Mouse (Mus musculus) liver, embryonic 11.5 days (tissue): ENCODE data around the gene Efna5. TPM values are rescaled to one million over a fixed set of nuclear protein-coding genes. Genes with fewer than 3 reads are reported as not detected.

Experiments used
- ATAC-seq: fragments of 200-750 bp; cut with Nextera tagmentation; replicated peaks from 2 replicates; pipeline ENCODE4 v1.8.0; 2017; ENCODE audit warnings: moderate number of reproducible peaks, mild to moderate bottlenecking, moderate TSS enrichment, moderate library complexity; ENCODE audit not compliant: low FRiP score
- DNase-seq: peaks from one replicate; pipeline ENCODE4 v3.0.0-alpha.2; 2017; ENCODE audit warnings: low spot score
- H3K27ac ChIP-seq: fragments of 300-500 bp; sonication (generic); 2 replicates; pipeline ENCODE4 v1.5.1; 2014; ENCODE audit warnings: mild to moderate bottlenecking, low read depth, low read length, control low read depth
- H3K27me3 ChIP-seq: fragments of 300-500 bp; sonication (generic); replicated peaks from 2 replicates; pipeline ENCODE4 v1.6.1; 2014; ENCODE audit warnings: low read length, mixed read lengths; ENCODE audit not compliant: control insufficient read depth, insufficient read depth
- H3K36me3 ChIP-seq: fragments of 300-500 bp; sonication (generic); 2 replicates; pipeline ENCODE4 v1.6.1; 2014; ENCODE audit warnings: mild to moderate bottlenecking, low read length, moderate library complexity, mixed read lengths; ENCODE audit not compliant: control insufficient read depth, insufficient read depth
- H3K4me1 ChIP-seq: fragments of 300-500 bp; sonication (generic); replicated peaks from 2 replicates; pipeline ENCODE4 v1.6.1; 2014; ENCODE audit warnings: low read length, mixed read lengths; ENCODE audit not compliant: control insufficient read depth, insufficient read depth
- H3K4me2 ChIP-seq: fragments of 300-500 bp; sonication (generic); 2 replicates; pipeline ENCODE4 v1.6.1; 2014; ENCODE audit warnings: mild to moderate bottlenecking, control low read depth, moderate library complexity
- H3K4me3 ChIP-seq: fragments of 300-500 bp; sonication (generic); 2 replicates; pipeline ENCODE4 v1.5.1; 2014; ENCODE audit warnings: low read depth, low read length, control low read depth
- H3K9ac ChIP-seq: fragments of 300-500 bp; sonication (generic); 2 replicates; pipeline ENCODE4 v1.6.1; 2014; ENCODE audit warnings: low read depth, low read length, control low read depth
- H3K9me3 ChIP-seq: fragments of 300-500 bp; sonication (generic); 2 replicates; pipeline ENCODE4 v1.6.1; 2016; ENCODE audit warnings: low read length, inconsistent platforms, mixed read lengths; ENCODE audit not compliant: control insufficient read depth
- WGBS: fragments of 180-500 bp; shearing (Covaris S2); extraction: QIAGEN DNeasy Blood & Tissue Kit; methylation state at CpG from one replicate; pipeline ENCODE4 v1.1.7; 2014; 5-methylcytosine and 5-hydroxymethylcytosine counted together
- polyA plus RNA-seq: library from polyadenylated mRNA; unstranded; fragments of >200 nt; fragmentation: Nextera tagmentation; extraction: Ambion mirVana; gene quantifications from 2 replicates; pipeline ENCODE4 v1.2.1, GENCODE M21; 2014

The Efna5 gene
- polyA plus RNA-seq, 1 experiment from 2014 or later, result 11.8 TPM

GRCm38 (mm10) chr17:62676832-62677231 lies 204.3 kb downstream of the Efna5 start:
- DNase-seq (no peak), ATAC-seq (no peak)
- no peaks in the 10 kb centered on the region for H3K9me3 ChIP-seq
- no peaks in the 10 kb centered on the region for H3K4me1 ChIP-seq
- no peak overlapping the region for H3K4me3 ChIP-seq
- no peak overlapping the region for H3K9ac ChIP-seq
- H3K27ac ChIP-seq, result no peak overlapping the region
- H3K4me2 ChIP-seq, result no peak overlapping the region
- WGBS, result 75% methylated on average over 6 of the region's 6 CpGs
- H3K36me3 ChIP-seq, result no peaks in the 10 kb centered on the region
- no peaks in the 10 kb centered on the region for H3K27me3 ChIP-seq

DNA sequence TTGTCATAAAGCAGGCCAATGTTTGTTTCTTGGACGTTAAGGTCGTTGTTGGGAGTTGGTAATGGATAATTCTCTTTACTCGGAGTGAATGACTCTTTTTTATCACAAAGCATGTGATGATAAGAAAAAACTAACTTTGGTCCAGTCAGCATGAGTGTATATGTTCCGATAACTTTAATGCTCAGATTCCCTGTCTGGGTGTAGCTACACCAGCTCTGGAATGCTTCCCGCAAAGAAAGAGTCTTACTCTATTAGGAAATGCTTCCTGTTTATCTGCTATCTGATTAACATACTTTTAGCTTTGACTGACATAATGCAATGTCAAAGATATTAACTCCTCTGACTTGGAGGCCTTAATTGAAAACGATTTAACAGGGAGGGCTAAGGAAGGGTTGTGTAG lies 204.7 kb downstream of the Efna5 start:
- H3K9me3 ChIP-seq, result no peaks in the 10 kb centered on the region
- H3K9ac ChIP-seq, result no peak overlapping the region
- H3K27me3 ChIP-seq, result no peaks in the 10 kb centered on the region
- H3K4me1 ChIP-seq, result no peaks in the 10 kb centered on the region
- H3K27ac ChIP-seq, result no peak overlapping the region
- no peaks in the 10 kb centered on the region for H3K36me3 ChIP-seq
- no peak for DNase-seq
- ATAC-seq, result no peak
- H3K4me3 ChIP-seq, result no peak overlapping the region
- no peak overlapping the region for H3K4me2 ChIP-seq
- WGBS, result 49% methylated on average over 6 of the region's 6 CpGs

DNA sequence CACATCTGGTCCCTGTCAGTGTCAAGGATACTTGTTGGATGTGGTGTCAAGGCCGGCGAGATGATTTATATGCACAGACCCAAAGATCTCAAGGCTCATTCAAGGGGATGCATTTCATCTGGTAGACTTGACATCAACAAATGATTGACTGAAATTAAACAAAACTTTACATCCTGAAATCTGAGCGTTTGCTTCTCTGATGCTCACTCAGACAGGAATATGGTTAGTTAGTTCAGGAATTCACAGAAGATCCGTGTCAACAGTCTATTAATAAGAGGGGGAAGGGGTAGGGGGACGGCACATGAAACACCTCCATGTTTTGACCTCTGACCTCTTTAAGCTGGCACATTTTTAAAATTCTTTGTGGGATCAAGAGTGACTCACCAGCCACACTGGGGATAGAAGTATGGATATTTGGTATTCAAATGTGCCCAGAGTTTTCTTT lies 205.3 kb downstream of the Efna5 start:
- H3K4me1 ChIP-seq, result no peaks in the 10 kb centered on the region
- no peak overlapping the region for H3K27ac ChIP-seq
- no peaks in the 10 kb centered on the region for H3K27me3 ChIP-seq
- 53% methylated on average over 5 of the region's 5 CpGs for WGBS
- no peak overlapping the region for H3K4me2 ChIP-seq
- H3K9ac ChIP-seq, result no peak overlapping the region
- no peaks in the 10 kb centered on the region for H3K9me3 ChIP-seq
- ATAC-seq (no peak), DNase-seq (no peak)
- H3K36me3 ChIP-seq, result no peaks in the 10 kb centered on the region
- H3K4me3 ChIP-seq, result no peak overlapping the region

GRCm38 (mm10) chr17:62672068-62672467 lies 209.0 kb downstream of the Efna5 start:
- Histone ChIP-seq H3K27me3 (no peaks in the 10 kb centered on the region), H3K9me3 (no peaks in the 10 kb centered on the region), H3K27ac (no peak overlapping the region), H3K36me3 (no peaks in the 10 kb centered on the region), H3K4me3 (no peak overlapping the region), H3K4me1 (no peaks in the 10 kb centered on the region), H3K9ac (no peak overlapping the region), H3K4me2 (no peak overlapping the region)
- DNase-seq (no peak), ATAC-seq (no peak)
- WGBS, result 74% methylated on average over 8 of the region's 8 CpGs

DNA sequence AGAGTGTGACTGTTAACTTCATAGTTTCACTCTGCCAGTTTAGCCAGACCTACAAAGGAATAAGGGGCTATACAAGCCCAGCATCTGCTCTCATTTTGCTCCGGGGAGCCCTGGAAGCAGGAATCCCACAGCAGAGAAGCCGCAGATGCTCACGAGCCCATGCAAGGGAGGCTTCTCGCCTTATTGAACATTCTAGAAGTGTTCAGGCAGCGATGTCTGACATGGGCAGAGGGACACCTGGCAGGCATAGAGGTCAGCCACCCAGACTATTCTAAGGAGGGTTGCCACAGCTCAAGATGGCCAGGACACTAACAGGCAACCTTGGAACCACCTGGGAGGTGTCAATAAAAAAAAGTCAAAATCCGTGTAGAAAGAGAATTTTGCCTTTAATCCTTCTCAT lies 214.4 kb downstream of the Efna5 start:
- Histone ChIP-seq H3K27ac (no peak overlapping the region), H3K4me3 (no peak overlapping the region), H3K36me3 (no peaks in the 10 kb centered on the region), H3K27me3 (no peaks in the 10 kb centered on the region), H3K4me1 (no peaks in the 10 kb centered on the region), H3K4me2 (no peak overlapping the region), H3K9ac (no peak overlapping the region), H3K9me3 (no peaks in the 10 kb centered on the region)
- 83% methylated on average over 6 of the region's 6 CpGs for WGBS
- no peak for DNase-seq
- ATAC-seq, result no peak

DNA sequence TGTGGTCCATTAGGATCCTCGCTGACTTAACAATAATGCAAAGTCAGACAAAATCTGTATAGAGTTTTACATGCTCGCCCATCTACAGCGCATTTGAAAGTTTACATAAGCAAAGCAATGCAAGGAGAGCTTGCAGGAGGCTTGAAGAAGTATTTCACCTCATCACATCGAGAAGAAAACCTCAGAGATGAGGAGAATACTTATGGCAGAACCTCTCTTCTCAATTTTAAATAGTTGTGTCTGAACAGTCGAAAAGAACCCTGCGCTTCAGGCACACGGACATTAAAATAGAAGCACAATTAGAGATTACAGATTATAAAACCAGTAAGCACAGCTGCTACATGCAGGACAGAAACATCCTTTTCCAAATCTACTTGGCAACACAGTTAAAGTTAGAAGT lies 215.3 kb downstream of the Efna5 start:
- no peak overlapping the region for H3K9ac ChIP-seq
- ATAC-seq (no peak), DNase-seq (no peak)
- H3K27me3 ChIP-seq, result no peaks in the 10 kb centered on the region
- no peaks in the 10 kb centered on the region for H3K4me1 ChIP-seq
- no peak overlapping the region for H3K4me2 ChIP-seq
- WGBS, result 86% methylated on average over 7 of the region's 7 CpGs
- no peaks in the 10 kb centered on the region for H3K36me3 ChIP-seq
- H3K27ac ChIP-seq, result no peak overlapping the region
- no peak overlapping the region for H3K4me3 ChIP-seq
- no peaks in the 10 kb centered on the region for H3K9me3 ChIP-seq

DNA sequence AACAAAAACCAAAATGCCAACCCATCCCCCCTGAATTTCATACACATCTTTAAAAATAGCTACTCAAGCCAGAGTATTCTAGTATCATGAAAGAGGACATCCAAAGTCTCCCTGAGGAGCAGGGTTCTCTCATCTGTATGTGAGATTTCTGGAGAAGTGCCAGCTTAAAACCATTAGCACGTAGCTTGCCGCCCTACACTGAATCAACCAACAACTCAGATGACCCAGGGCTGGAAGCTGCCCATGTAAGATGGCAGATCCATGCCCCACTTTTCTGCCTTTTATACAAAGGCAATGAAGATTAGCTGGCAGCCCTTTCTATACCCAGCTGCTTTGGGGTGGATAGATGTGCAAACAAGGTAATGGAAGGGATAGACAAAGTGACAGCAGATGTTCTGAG lies 216.4 kb downstream of the Efna5 start:
- H3K27ac ChIP-seq, result no peak overlapping the region
- H3K4me1 ChIP-seq, result no peaks in the 10 kb centered on the region
- ATAC-seq, result no peak
- H3K36me3 ChIP-seq, result no peaks in the 10 kb centered on the region
- no peak for DNase-seq
- H3K9me3 ChIP-seq, result no peaks in the 10 kb centered on the region
- no peak overlapping the region for H3K4me3 ChIP-seq
- H3K27me3 ChIP-seq, result no peaks in the 10 kb centered on the region
- no peak overlapping the region for H3K9ac ChIP-seq
- no peak overlapping the region for H3K4me2 ChIP-seq
- WGBS, result 93% methylated on average over 2 of the region's 2 CpGs

GRCm38 (mm10) chr17:62661801-62662200 lies 219.3 kb downstream of the Efna5 start:
- 64% methylated on average over 7 of the region's 7 CpGs for whole genome bisulfite sequencing
- H3K4me2 ChIP-seq, result no peak overlapping the region
- no peaks in the 10 kb centered on the region for H3K4me1 ChIP-seq

DNA sequence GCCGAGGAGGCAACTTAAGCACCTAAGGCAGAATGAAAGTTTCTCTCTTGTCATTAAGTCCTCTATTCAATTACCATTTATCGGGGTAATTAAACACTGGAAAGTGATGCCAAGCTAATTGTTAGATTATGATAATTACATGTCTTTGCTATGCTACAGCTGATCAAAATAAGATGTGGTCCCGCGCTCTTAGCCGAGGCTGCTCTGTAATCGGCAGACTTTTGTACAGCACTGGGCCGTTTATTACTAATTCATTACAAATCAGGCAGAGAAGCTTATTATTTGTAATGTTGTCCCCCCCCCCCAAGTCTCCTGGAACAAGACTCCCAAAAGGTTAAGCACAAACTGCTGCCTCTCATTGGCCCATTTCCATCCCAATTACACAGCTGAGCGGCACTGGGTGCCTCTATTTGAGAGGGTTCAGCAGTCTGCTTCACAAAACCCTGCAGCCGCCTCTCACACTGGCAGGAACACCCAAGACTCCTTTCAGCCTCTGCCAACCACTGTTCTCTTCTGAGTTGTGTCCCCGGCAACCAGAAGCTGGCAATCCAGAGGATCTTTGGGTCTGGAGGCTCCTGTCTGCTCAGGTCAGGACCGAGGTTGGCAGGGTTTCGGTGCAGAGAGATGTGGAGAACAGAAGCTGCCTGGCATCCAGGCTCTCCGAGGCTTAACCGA lies 221.5 kb downstream of the Efna5 start:
- Histone ChIP-seq H3K4me1 (0 out of 2 replicates have a peak, but pooled peaks cover 3% of the 10 kb centered on the region), H3K27ac (no peak overlapping the region)

More at GRCm38 (mm10) chr17:62661801-62662200, 219.3 kb downstream of the Efna5 start:
- no peaks in the 10 kb centered on the region for H3K9me3 ChIP-seq
- H3K9ac ChIP-seq, result no peak overlapping the region
- H3K36me3 ChIP-seq, result no peaks in the 10 kb centered on the region
- no peak overlapping the region for H3K4me3 ChIP-seq
- no peak overlapping the region for H3K27ac ChIP-seq
- DNase-seq (no peak), ATAC-seq (no peak)
- no peaks in the 10 kb centered on the region for H3K27me3 ChIP-seq

More for the DNA sequence above, 221.5 kb downstream of the Efna5 start:
- H3K9me3 ChIP-seq, result no peaks in the 10 kb centered on the region
- no peak for DNase-seq
- no peak overlapping the region for H3K4me3 ChIP-seq
- no peak overlapping the region for H3K4me2 ChIP-seq
- H3K36me3 ChIP-seq, result no peaks in the 10 kb centered on the region
- ATAC-seq, result no peak
- WGBS, result 90% methylated on average over 14 of the region's 14 CpGs
- no peaks in the 10 kb centered on the region for H3K27me3 ChIP-seq
- no peak overlapping the region for H3K9ac ChIP-seq
